Mouse (Mus musculus) midbrain, embryonic 16.5 days (tissue): ENCODE data around the gene Map2k1. TPM values are rescaled to one million over a fixed set of nuclear protein-coding genes. Genes with fewer than 3 reads are reported as not detected.
"Not testable (repeated sequence)": the region's sequence is repeated elsewhere in the genome, so short reads cannot be mapped to it uniquely, and the experiment has no call there.

Experiments
- ATAC-seq: fragments of 200-750 bp; cut with Nextera tagmentation; 2 replicates; pipeline ENCODE4 v1.8.0; 2017; ENCODE audit warnings: moderate TSS enrichment
- H3K27ac ChIP-seq: fragments of 300-500 bp; sonication (generic); 2 replicates; pipeline ENCODE4 v1.5.1; 2014; ENCODE audit warnings: mild to moderate bottlenecking, low read length, mixed read lengths
- H3K27me3 ChIP-seq: fragments of 300-500 bp; sonication (generic); 2 replicates; pipeline ENCODE4 v1.6.1; 2014; ENCODE audit warnings: low read depth, low read length, mixed read lengths; ENCODE audit not compliant: control insufficient read depth, insufficient read depth
- H3K36me3 ChIP-seq: fragments of 300-500 bp; sonication (generic); 2 replicates; pipeline ENCODE4 v1.6.1; 2014; ENCODE audit warnings: mild to moderate bottlenecking, low read length, moderate library complexity, mixed read lengths; ENCODE audit not compliant: control insufficient read depth, insufficient read depth
- H3K4me1 ChIP-seq: fragments of 300-500 bp; sonication (generic); 2 replicates; pipeline ENCODE4 v1.6.1; 2014; ENCODE audit warnings: mild to moderate bottlenecking, low read length, mixed read lengths; ENCODE audit not compliant: control insufficient read depth, insufficient read depth
- H3K4me2 ChIP-seq: fragments of 300-500 bp; sonication (generic); 2 replicates; pipeline ENCODE4 v1.6.1; 2014; ENCODE audit warnings: mild to moderate bottlenecking, low read length, mixed read lengths
- H3K4me3 ChIP-seq: fragments of 300-500 bp; sonication (generic); 2 replicates; pipeline ENCODE4 v1.5.1; 2014; ENCODE audit warnings: low read depth, mild to moderate bottlenecking, low read length, moderate library complexity, mixed read lengths
- H3K9ac ChIP-seq: fragments of 300-500 bp; sonication (generic); 2 replicates; pipeline ENCODE4 v1.6.1; 2014; ENCODE audit warnings: low read depth, low read length, mixed read lengths
- H3K9me3 ChIP-seq: fragments of 300-500 bp; sonication (generic); replicated peaks from 2 replicates; pipeline ENCODE4 v1.6.1; 2014; ENCODE audit warnings: mild to moderate bottlenecking, low read length, mixed read lengths; ENCODE audit not compliant: control insufficient read depth, poor library complexity, severe bottlenecking
- WGBS: fragments of 180-500 bp; shearing (Covaris S2); extraction: QIAGEN DNeasy Blood & Tissue Kit; methylation state at CpG from one replicate; pipeline ENCODE4 v1.1.7; 2014; 5-methylcytosine and 5-hydroxymethylcytosine counted together
- polyA plus RNA-seq: library from polyadenylated mRNA; unstranded; fragments of >200 nt; fragmentation: Nextera tagmentation; extraction: Ambion mirVana; gene quantifications from 2 replicates; pipeline ENCODE4 v1.2.1, GENCODE M21; 2015

The Map2k1 gene
- polyA plus RNA-seq, 1 experiment from 2014 or later = 68.4 TPM

DNA sequence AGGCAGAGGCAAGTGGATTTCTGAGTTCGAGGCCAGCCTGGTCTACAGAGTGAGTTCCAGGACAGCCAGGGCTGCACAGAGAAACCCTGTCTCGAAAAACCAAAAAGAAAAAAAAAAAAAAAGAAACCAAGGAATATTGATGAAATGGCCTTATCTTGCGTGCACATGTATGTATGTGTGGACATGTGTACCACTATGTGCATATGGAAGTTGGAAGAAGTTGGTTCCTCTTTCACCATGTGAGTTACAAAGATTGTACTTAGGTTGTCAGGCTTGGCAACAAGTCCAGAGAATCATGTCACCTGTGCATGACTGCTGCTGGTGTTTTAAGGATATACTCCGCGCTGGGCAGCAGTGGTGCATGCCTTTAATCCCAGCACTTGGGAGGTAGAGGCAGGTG lies 70.1 kb downstream of the Map2k1 start:
- not testable (repeated sequence) for H3K9me3 ChIP-seq, H3K4me2 ChIP-seq, ATAC-seq, H3K27ac ChIP-seq, H3K27me3 ChIP-seq, H3K4me3 ChIP-seq, H3K9ac ChIP-seq, H3K4me1 ChIP-seq
- WGBS = 90% methylated on average over 5 of the region's 5 CpGs
- H3K36me3 ChIP-seq = peaks cover 11% of the 10 kb centered on the region

DNA sequence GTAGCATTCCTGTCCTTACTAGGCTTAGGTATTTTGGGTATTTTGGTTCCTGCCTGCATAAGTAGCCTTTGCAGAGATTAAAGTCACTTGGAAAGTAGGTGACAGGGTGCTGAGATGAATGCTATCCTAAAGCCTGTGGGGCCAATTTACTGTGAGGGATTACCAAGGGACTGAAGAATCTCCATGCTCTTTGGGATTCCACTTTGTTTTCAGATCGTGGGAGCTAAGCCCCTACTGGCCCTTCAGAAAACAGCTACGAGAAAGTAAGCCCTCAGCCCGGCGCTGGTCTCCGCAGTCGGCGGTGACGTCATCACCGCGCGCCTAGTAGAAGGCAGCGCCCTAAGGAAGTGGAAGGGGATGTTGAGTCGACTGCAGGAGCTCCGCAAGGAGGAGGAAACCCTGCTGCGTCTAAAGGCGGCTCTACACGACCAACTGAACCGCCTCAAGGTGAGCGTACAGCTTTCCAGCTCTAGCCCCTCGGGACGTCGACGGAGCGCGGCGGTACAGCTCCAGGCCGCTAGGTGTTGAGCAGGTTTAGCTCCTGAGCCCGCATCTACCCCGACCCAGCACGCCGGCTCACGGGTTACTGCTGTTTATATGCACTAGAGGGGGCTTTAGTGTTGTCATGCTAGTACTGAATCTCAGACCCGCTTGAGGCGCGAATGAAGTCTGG lies 74.3 kb downstream of the Map2k1 start, which contains the start of gene Snapc5:
Gene Snapc5, plus strand, starts transcription at position 301 of the 673 bp plus-strand sequence.
- H3K9ac ChIP-seq = peak within 1 kb of the TSS; percentile 69
- H3K27me3 ChIP-seq = no peaks in the 10 kb centered on the region
- peak within 1 kb of the TSS; percentile 58 for H3K4me3 ChIP-seq
- H3K36me3 ChIP-seq = peaks cover 23% of the 10 kb centered on the region
- 0% methylated on average over 35 of the region's 35 CpGs for WGBS
- peak within 1 kb of the TSS; percentile 82 for H3K27ac ChIP-seq
- no peaks in the 10 kb centered on the region for H3K9me3 ChIP-seq
- peak; percentile 92 for ATAC-seq
- peaks cover 18% of the 10 kb centered on the region for H3K4me1 ChIP-seq
- H3K4me2 ChIP-seq = peak within 1 kb of the TSS; percentile 68

GRCm38 (mm10) chr9:64178610-64178973 lies 74.8 kb downstream of the Map2k1 start:
- Histone ChIP-seq H3K9me3 (no peaks in the 10 kb centered on the region), H3K4me2 (peak overlapping the region; percentile 68), H3K4me3 (peak overlapping the region; percentile 58; the same call in 1 of the 2 replicates), H3K4me1 (peaks cover 18% of the 10 kb centered on the region), H3K9ac (no peak overlapping the region), H3K27me3 (no peaks in the 10 kb centered on the region), H3K36me3 (peaks cover 23% of the 10 kb centered on the region), H3K27ac (peak overlapping the region; percentile 82; the same call in 1 of the 2 replicates)
- 29% methylated on average over 3 of the region's 3 CpGs for WGBS
- peak; percentile 61; the same call in 1 of the 2 replicates for ATAC-seq

DNA sequence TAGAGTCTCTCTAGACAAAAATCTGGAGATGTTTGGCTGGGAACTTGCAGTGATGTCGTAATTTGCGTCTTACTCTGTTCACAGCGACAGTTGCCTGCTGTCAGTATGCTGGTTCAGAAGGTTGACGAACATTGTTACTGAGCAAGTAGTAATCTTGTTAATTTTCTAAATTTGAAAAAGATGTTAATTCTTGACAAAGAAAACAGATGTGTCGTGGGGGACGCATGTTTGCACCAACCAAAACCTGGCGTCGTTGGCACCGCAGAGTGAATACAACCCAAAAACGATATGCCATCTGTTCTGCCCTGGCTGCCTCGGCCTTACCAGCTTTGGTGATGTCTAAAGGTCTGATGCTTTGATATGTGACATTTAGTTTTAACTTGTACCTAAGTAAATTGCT lies 78.1 kb downstream of the Map2k1 start:
- Histone ChIP-seq H3K4me1 (peaks cover 25% of the 10 kb centered on the region), H3K9me3 (no peaks in the 10 kb centered on the region), H3K27ac (no peak overlapping the region), H3K36me3 (peaks cover 23% of the 10 kb centered on the region), H3K27me3 (no peaks in the 10 kb centered on the region), H3K4me2 (no peak overlapping the region), H3K9ac (no peak overlapping the region), H3K4me3 (no peak overlapping the region)
- no peak for ATAC-seq
- WGBS = 94% methylated on average over 11 of the region's 11 CpGs

- Histone ChIP-seq H3K27ac (no peak overlapping the region), H3K4me2 (no peak overlapping the region; the same call in 1 of the 2 replicates), H3K9me3 (no peaks in the 10 kb centered on the region), H3K27me3 (no peaks in the 10 kb centered on the region), H3K4me1 (peaks cover 20% of the 10 kb centered on the region), H3K9ac (no peak overlapping the region), H3K4me3 (no peak overlapping the region), H3K36me3 (peaks cover 23% of the 10 kb centered on the region)
- no peak for ATAC-seq
- WGBS = 78% methylated on average over 8 of the region's 8 CpGs
These were observed 78.7 kb downstream of the Map2k1 start for GRCm38 (mm10) chr9:64174766-64175165.

DNA sequence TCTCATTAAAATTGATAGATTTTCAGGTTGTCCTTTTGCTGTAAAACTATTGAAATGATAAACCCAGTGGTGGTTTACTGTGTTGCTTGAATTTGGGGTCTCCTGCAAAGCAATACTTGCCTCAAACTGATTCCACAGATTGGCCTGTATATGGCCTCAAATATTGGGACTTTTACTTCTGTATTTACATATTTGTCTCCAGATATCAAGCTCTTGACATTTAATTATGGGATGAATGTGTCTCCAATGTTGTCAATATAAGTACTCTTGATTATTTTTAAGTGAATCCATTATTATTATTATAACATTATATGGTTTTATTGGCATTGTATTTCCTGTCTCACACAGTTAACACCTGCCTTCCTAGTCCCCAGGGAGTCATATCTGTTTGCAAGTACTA lies 79.1 kb downstream of the Map2k1 start:
- Histone ChIP-seq H3K4me2 (peak overlapping the region; percentile 96), H3K9ac (0 out of 2 replicates have a peak overlapping the region, but pooled peaks have one; percentile 79), H3K27ac (no peak overlapping the region), H3K4me3 (peak overlapping the region; percentile 77), H3K9me3 (no peaks in the 10 kb centered on the region), H3K4me1 (peaks cover 16% of the 10 kb centered on the region), H3K27me3 (no peaks in the 10 kb centered on the region), H3K36me3 (peaks cover 23% of the 10 kb centered on the region)
- no peak for ATAC-seq

DNA sequence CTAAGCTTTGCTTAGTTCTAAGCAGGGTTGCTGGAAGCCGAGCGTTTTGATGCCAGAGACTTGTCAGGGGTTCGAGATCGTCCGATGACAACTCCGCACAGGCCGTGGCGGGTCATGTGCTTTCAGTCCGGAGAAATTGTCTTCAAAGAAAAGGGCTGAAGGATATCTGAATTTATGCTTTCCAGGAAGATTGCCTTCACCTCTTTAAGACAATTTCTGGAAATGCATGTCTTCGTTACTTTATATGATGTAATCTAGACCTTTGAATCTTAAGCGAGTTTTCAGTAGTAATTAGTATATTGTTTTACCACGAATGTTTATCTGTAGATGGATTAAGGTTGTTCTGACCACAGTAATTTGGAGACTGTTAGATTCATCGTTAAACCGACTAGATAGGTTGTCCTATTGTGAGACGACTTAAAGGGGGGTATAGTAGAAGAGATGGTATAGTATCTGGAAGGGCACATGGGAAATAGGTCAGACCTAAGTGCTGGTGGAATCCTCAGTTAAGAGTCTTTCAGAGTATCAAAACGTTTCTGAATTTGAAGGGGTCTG lies 79.7 kb downstream of the Map2k1 start:
- peak overlapping the region; percentile 79 for H3K9ac ChIP-seq
- peaks cover 23% of the 10 kb centered on the region for H3K36me3 ChIP-seq
- no peaks in the 10 kb centered on the region for H3K9me3 ChIP-seq
- H3K4me3 ChIP-seq = peak overlapping the region; percentile 77
- peaks cover 16% of the 10 kb centered on the region for H3K4me1 ChIP-seq
- H3K4me2 ChIP-seq = peak overlapping the region; percentile 96
- no peak for ATAC-seq
- H3K27ac ChIP-seq = peak overlapping the region; percentile 77
- under 1% methylated on average over 16 of the region's 16 CpGs for WGBS
- no peaks in the 10 kb centered on the region for H3K27me3 ChIP-seq

- Histone ChIP-seq H3K9ac (peak within 1 kb of the TSS; percentile 79), H3K4me2 (peak within 1 kb of the TSS; percentile 96), H3K27me3 (no peaks in the 10 kb centered on the region), H3K4me1 (peaks cover 16% of the 10 kb centered on the region), H3K9me3 (no peaks in the 10 kb centered on the region), H3K4me3 (peak within 1 kb of the TSS; percentile 77), H3K27ac (peak within 1 kb of the TSS; percentile 77), H3K36me3 (peaks cover 21% of the 10 kb centered on the region)
- ATAC-seq = peak; percentile 86
- under 1% methylated on average over 42 of the region's 42 CpGs for WGBS
These were observed 80.4 kb downstream of the Map2k1 start, which contains the start of the genes Zwilch and Rpl4 for GRCm38 (mm10) chr9:64172816-64173665. Gene Zwilch (minus strand): TSS chr9:64173104. Gene Rpl4 (plus strand): TSS chr9:64173375.
